Mouse (Mus musculus): ENCODE data around the gene Mrpl23.

DNA sequence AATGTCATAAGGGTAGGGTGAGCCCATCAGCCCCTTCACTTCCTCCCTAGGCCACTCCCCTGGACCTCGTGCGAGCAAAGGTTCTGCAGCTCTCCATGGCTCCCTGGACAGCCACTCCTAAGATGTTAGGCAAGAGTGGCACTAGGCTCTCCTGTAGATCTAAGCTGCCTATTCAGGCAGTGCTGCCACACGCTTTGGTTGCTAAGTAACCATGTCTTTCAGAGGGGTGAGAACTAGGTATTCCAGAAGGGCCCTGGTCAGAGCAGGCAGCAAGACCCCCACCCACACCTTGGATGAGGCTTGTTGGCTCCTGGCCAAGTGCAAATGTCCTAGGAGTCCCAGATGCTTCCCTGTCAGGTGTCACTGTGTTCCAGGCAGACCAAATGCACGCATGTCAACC, 26.0 kb upstream of the Mrpl23 start:
- TF ChIP-seq CTCF (IDR thresholded peaks at IDR 0.05; ENCODE audit: low read depth, low read length) (no peak), POLR2A (IDR thresholded peaks at IDR 0.05; ENCODE audit: insufficient read depth, low read length) (no peak), EP300 (IDR thresholded peaks at IDR 0.05; ENCODE audit: insufficient read depth, low read depth, low read length) (no peak)
